Mouse (Mus musculus) heart, adult 10 weeks (tissue): ENCODE results near the gene Gdpd1. TPM values are rescaled to one million over a fixed set of nuclear protein-coding genes. Genes with fewer than 3 reads are reported as not detected.

Experiments used
- polyA plus RNA-seq: library from polyadenylated mRNA; stranded (reverse); fragments of 350-450 nt; fragmentation: Illumina TruSeq; extraction: RNeasy Lipid Tissue Mini Kit (QIAGEN cat#74804); gene quantifications from one replicate; pipeline ENCODE4 v1.2.3, GENCODE M21; 2014; ENCODE audit warnings: low read depth, low replicate concordance

Gdpd1 gene
- 15.8 TPM for polyA plus RNA-seq

GRCm38 (mm10) chr11:87073866-87074440, at the start of gene Gdpd1:
Gene Gdpd1, minus strand, starts transcription at chr11:87074062.

GRCm38 (mm10) chr11:87108755-87109518, 35.1 kb upstream of the Gdpd1 start, which contains the start of gene Ska2:
Gene Ska2, plus strand, starts transcription at chr11:87109234.

DNA sequence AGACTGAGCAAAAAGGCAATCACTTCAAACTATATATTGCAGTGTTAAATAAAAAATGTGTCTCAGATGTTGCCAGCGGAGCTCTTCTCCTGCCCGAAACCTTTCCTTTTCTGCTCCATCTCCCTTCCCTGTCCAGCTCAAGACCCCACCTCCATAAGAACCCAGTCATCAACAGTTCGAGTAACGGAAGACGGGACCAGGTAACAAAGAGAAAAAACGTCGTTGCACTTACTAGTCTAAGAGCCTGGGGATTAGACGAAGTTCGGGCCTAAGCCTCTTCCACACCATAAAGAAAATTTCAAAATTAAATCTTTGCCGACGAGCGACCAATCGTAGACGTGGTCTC, 34.5 kb upstream of the Gdpd1 start, which contains the start of gene Prr11:
Gene Prr11, minus strand, starts transcription at position 300 of the 346 bp plus-strand sequence.

GRCm38 (mm10) chr11:87086290-87086984, 12.6 kb upstream of the Gdpd1 start, which contains the start of gene Smg8:
Gene Smg8, minus strand, starts transcription at chr11:87086774.

DNA sequence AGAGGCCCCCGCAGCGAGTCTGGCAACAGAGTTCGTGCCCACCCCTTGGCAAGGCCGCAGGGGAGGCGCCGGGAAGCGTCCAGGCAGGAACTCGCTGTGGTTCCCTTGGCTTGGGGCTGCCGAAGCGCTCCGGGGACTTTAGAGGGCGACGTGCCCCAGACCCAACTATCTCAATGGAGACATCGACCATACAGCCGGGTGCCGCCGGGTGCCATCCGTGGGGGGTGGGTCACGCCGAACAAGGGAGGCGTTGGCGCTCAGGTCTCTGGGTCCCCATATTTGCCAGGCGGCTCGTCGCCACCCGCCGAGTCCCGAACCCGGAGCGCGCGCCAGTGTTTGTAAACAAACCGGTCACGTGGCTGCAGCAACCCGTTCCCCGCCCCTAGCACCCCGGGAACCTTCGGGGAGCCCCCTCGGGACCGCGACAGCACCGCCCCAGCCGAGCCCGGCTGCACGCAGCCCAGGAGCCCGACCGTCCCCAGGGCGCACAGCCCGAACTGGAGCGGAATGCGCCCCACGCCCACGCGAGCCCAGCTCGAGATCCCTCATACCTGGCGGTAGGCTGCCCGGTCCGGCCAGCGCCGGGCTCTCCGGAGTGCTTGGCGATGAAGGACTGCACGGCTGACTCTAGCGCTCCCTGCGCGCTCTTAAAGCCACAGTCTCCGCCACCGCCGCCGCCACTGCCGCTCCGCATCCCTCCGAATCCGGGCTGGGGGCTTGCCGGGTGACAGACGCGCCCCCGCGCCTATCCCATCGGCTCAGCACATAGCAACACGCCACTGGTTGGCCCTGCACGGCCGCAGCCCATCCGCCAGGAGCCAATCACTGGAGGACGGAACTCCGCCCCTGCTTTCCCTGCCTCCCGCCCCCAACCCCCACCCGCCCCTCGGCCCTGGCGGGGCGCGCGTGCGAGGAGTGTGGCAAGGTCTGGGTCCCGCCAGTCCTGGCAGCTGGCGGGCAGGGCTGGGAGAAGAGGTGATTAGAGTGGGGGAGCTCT, 80.5 kb downstream of the Gdpd1 start, which contains the start of gene Ypel2:
Gene Ypel2, minus strand, starts transcription at position 667 of the 997 bp plus-strand sequence.

Other genes starting within 250 kb of the Gdpd1 start
- gene Ypel2, start 80.4 kb downstream of the Gdpd1 start, polyA plus RNA-seq, result 15.9 TPM
- gene Smg8, start 12.7 kb upstream of the Gdpd1 start, polyA plus RNA-seq, result 8.0 TPM
- 0.26 TPM for gene Prr11, start 34.6 kb upstream of the Gdpd1 start, polyA plus RNA-seq
- 14.0 TPM for gene Ska2, start 35.2 kb upstream of the Gdpd1 start, polyA plus RNA-seq
- 5.8 TPM for gene Trim37, start 53.0 kb upstream of the Gdpd1 start, polyA plus RNA-seq